Mouse (Mus musculus): ENCODE measurements around the gene Dcpp2. TPM values are rescaled to one million over a fixed set of nuclear protein-coding genes. Genes with fewer than 3 reads are reported as not detected.
"Not testable (repeated sequence)": the region's sequence is repeated elsewhere in the genome, so short reads cannot be mapped to it uniquely, and the experiment has no call there.

Dcpp2 gene
- polyA plus RNA-seq (2012; rRNA removed), result not detected in 2 replicates

GRCm38 (mm10) chr17:23880576-23880975, at the start of gene Dcpp2, which contains the start of gene Dcpp1:
Gene Dcpp2 (plus strand): TSS chr17:23880880.
Gene Dcpp1 (plus strand): TSS chr17:23880876.
- DNase-seq (ENCODE audit: extremely low spot score in 1 of 2, low spot score in 1 of 2), result not testable (repeated sequence)

DNA sequence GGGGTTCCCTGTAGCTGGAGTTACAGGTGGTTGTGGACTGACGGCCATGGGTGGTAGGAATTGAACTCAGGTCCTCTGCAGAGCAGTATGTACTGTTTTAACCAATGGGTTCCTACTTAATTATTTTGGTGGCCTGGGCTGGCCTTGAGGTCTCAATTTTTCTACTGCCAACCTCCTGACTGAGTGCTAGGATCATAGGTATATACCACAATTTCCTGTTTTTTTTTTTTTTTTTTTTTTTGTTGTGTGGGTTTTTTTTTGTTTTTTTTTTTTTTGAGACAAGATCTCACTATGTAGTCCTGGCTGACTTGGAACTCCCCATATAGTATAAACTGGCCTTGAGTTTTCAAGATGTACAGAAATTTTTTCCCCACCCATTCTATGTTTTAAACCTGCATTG, 49.5 kb upstream of the Dcpp2 start:
- no peak for DNase-seq (ENCODE audit: extremely low spot score in 1 of 2, low spot score in 1 of 2)

DNA sequence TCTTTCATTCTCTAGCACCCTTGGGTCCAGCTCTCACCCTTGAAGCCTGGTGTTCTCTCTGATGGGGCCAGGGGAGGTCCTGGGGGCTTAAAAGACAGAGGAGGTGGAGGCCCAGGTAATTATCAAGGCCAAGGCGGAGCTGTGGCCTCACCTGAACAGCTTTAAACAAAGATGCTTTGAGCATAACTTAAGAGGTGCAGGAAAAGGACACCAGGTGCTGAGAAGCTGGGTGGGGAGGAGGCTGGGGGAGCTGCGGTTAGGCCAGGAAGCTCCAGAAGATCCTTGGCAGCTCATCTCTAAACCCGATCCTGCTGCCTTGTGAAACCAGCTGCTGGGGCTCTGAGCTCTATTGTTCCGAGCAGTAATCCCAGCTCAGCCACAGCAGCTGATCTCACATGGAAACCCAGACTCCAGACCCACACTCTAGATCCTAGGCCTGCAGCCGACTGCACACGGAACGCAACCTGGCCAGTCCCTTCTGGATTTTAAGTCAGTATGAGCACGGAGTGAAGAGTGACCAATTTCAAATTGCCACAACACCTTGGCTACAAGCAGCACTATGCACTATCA, 44.6 kb upstream of the Dcpp2 start, which contains the start of gene Prss33:
Gene Prss33, minus strand, starts transcription at position 51 of the 570 bp plus-strand sequence.
- DNase-seq (ENCODE audit: extremely low spot score in 1 of 2, low spot score in 1 of 2), result no peak

GRCm38 (mm10) chr17:23841145-23841544, 39.5 kb upstream of the Dcpp2 start:
- peak in 1 of 2 experiments; percentile 73 for DNase-seq (ENCODE audit: extremely low spot score in 1 of 2, low spot score in 1 of 2)

DNA sequence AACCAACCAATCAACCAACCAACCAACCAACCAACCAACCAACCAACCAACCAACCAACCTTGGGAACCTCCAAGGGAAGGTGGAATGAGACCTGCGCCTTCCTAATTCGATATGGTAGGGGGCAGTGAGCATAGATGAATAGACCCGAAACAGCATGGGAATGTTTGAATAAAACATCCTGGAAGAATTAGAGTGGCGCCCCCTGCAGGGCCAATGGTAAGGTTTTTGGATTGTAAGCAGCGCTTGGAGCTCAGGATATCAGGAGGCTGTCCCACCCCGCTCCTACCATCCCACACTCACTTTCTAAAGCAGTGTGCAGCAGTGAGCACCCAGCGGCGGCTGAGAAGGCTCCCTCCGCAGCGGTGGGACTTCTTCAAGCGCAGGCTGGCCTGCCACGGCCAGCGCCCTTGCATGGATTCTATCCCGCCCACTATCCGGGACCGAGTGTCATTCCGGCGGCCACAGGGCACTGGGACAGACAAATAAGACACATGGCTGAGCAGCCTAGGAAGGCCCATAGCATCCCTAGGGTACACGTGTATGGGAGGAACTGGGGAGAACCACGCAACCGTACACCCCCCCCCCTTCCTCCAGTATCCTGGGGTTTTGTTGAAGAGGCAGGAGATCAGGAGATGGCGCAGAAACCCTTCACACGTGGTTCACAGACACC, 37.4 kb upstream of the Dcpp2 start:
- DNase-seq (ENCODE audit: extremely low spot score in 1 of 2, low spot score in 1 of 2), result no peak

- peak in 1 of 2 experiments; percentile 51 for DNase-seq (ENCODE audit: extremely low spot score in 1 of 2, low spot score in 1 of 2)
Observed at GRCm38 (mm10) chr17:23843812-23844273, 36.8 kb upstream of the Dcpp2 start, which contains the start of the genes Prss32 and Prss41. Gene Prss32 (plus strand): TSS chr17:23843855. Gene Prss41 (minus strand): TSS chr17:23844172.

DNA sequence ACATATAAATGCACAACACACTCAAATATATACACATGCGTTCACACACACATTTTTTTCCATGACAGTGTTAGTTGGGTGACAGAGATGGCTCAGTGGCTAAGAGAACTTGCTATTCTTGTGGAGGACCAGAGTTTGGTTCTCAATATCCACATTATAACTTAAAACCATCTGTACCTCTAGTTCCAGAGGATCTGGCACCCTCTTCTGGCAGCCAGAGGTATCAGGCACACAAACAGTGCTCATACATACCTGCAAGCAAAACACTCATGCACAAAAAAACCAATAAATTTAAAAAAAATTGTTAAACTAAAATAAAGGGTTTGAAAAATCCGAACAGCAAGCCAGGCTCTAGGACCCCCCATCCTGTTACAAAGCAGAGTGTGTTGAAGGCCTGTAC, 30.7 kb upstream of the Dcpp2 start:
- DNase-seq (ENCODE audit: extremely low spot score in 1 of 2, low spot score in 1 of 2), result no peak

DNA sequence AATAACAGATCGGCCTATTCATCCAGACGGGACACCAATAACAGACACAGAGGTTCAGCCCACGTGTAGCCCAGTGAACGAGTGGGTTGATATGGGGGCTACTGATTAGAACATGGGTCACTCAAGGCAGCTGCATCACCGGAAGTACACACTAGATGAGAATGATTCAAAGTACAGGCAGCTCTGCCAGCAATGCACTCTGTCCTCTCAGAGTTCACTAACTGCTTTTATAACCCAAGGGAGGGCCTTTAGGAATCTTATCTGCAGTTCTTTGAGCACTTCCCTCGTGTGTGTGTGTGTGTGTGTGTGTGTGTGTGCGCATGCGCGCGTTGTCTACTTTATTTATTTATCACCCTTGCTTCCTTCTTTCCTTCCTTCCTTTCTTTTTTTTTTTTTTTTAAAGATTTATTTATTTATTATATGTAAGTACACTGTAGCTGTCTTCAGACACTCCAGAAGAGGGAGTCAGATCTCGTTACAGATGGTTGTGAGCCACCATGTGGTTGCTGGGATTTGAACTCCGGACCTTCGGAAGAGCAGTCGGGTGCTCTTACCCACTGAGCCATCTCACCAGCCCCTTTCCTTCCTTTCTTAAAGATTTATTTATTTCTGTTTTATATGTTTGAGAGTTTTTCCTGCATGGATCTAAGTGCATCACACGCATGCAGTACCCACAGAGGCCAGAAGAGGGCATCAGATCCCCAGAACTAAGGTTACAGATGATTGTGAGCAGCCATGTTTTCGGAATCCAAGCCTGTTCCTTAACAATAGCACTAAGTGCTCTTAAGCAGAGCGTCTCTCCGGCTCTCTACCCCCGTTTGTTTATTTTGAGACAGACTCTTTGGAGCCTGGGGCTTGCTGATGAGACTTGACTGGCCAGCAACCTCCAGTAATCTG, 29.6 kb upstream of the Dcpp2 start:
- DNase-seq (ENCODE audit: extremely low spot score in 1 of 2, low spot score in 1 of 2), result peak in 1 of 2 experiments; percentile 75

- DNase-seq (ENCODE audit: extremely low spot score in 1 of 2, low spot score in 1 of 2), result peak in 1 of 2 experiments; percentile 15
Observed at GRCm38 (mm10) chr17:23853292-23853691, 27.4 kb upstream of the Dcpp2 start.

GRCm38 (mm10) chr17:23854229-23854765, 26.4 kb upstream of the Dcpp2 start:
- DNase-seq (ENCODE audit: extremely low spot score in 1 of 2, low spot score in 1 of 2), result no peak

GRCm38 (mm10) chr17:23857193-23857592, 23.5 kb upstream of the Dcpp2 start:
- no peak for DNase-seq (ENCODE audit: extremely low spot score in 1 of 2, low spot score in 1 of 2)

GRCm38 (mm10) chr17:23857913-23858312, 22.8 kb upstream of the Dcpp2 start:
- no peak for DNase-seq (ENCODE audit: extremely low spot score in 1 of 2, low spot score in 1 of 2)

GRCm38 (mm10) chr17:23862926-23863325, 17.8 kb upstream of the Dcpp2 start:
- DNase-seq (ENCODE audit: extremely low spot score in 1 of 2, low spot score in 1 of 2), result no peak

- DNase-seq (ENCODE audit: extremely low spot score in 1 of 2, low spot score in 1 of 2), result no peak
Observed at GRCm38 (mm10) chr17:23867756-23868155, 12.9 kb upstream of the Dcpp2 start, which contains the start of gene Prss21. Gene Prss21 (plus strand): TSS chr17:23868056.

GRCm38 (mm10) chr17:23868513-23868912, 12.2 kb upstream of the Dcpp2 start:
- no peak for DNase-seq (ENCODE audit: extremely low spot score in 1 of 2, low spot score in 1 of 2)

- peak in 1 of 2 experiments; percentile 70 for DNase-seq (ENCODE audit: extremely low spot score in 1 of 2, low spot score in 1 of 2)
Observed at GRCm38 (mm10) chr17:23873884-23874856, 6.5 kb upstream of the Dcpp2 start.

GRCm38 (mm10) chr17:23876741-23877140, 3.9 kb upstream of the Dcpp2 start:
- peak in 1 of 2 experiments; percentile 34 for DNase-seq (ENCODE audit: extremely low spot score in 1 of 2, low spot score in 1 of 2)

DNA sequence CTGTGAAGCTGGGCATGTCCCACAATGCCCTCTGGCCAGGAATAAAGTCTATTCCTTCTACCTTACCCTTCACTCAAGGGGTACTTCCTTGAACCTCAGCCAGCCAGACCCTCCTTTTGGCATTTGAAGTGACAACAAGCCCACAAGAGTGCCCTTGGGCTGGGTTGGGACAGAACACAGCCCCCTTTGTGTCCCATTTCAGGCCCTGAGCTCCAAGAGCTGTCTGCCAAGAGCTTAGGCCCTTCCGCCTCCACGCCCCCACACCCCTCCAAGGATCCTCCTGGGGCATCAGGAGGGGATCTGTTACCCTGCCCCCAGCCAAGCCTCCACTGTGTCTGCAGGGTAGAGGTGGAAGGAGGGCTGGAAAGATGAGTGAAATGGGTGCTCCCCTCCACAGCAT, 3.5 kb upstream of the Dcpp2 start:
- DNase-seq (ENCODE audit: extremely low spot score in 1 of 2, low spot score in 1 of 2), result peak in 1 of 2 experiments; percentile 3

DNA sequence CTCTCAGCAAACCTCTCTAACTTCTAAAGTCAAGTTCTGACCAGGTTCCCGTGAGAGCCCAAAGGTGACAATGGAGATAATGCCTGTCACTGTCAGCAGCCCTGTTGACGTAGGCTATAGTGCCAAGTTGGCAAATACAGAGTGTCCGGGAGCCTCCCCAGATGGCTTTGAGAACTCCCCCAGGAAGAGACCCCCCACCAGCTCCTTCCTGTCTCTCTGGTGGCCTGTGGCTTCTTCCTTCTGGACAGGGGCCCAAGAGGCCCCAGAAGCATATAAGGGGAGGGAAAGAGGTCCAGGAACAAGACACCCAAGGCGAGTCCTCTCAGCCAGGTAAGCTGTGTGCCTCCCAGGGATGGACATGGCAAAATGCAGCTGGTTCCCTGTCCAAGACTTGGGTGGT, 36.5 kb downstream of the Dcpp2 start, which contains the start of gene Dcpp3:
Gene Dcpp3, plus strand, starts transcription at position 301 of the 400 bp plus-strand sequence.
- not testable (repeated sequence) for DNase-seq (ENCODE audit: extremely low spot score in 1 of 2, low spot score in 1 of 2)
